ENCODE assay signal across 7 mouse cellular contexts in genomic region chr13:49421606-49421917, GRCm38 (mm10). TPM values are rescaled to one million over a fixed set of nuclear protein-coding genes. Genes with fewer than 3 reads are reported as not detected.
A peak's percentile ranks its signal among the peaks of the same experiment; 100 is the strongest.
DNase-seq lines count a peak whose midpoint lies in the region; ATAC-seq and TF ChIP-seq lines count a peak whose summit lies in the region.

No protein-coding gene starts in this region.

- H3K9ac ChIP-seq in heart, embryonic 16.5 days (ENCODE audit: low read length): peak overlapping the region; percentile 90
- H3K9ac ChIP-seq in liver, embryonic 16.5 days (ENCODE audit: low read depth, low read length): peak overlapping the region; percentile 83
- H3K9ac ChIP-seq in stomach, embryonic 16.5 days (ENCODE audit: low read length): peak overlapping the region; percentile 90

- no peak for TF ChIP-seq POLR2A in spleen, adult 2 months (IDR thresholded peaks at IDR 0.05; ENCODE audit: low read depth, low read length)

- no peaks in the 10 kb centered on the region for H3K36me3 ChIP-seq in spleen, adult 2 months (ENCODE audit: control insufficient read depth, insufficient read depth, low read length)
- H3K36me3 ChIP-seq in heart, embryonic 16.5 days (ENCODE audit: control insufficient read depth, insufficient read depth): no peaks in the 10 kb centered on the region
- no peaks in the 10 kb centered on the region for H3K36me3 ChIP-seq in liver, embryonic 16.5 days (ENCODE audit: control insufficient read depth, insufficient read depth)
- no peaks in the 10 kb centered on the region for H3K36me3 ChIP-seq in stomach, embryonic 16.5 days (ENCODE audit: control insufficient read depth, insufficient read depth, low read length)

- peak overlapping the region; percentile 83 for H3K4me2 ChIP-seq in heart, embryonic 16.5 days (ENCODE audit: low read depth, low read length)
- H3K4me2 ChIP-seq in liver, embryonic 16.5 days (ENCODE audit: low read depth, low read length): peak overlapping the region; percentile 84
- peak overlapping the region; percentile 95 for H3K4me2 ChIP-seq in stomach, embryonic 16.5 days (ENCODE audit: low read depth, low read length)

- TF ChIP-seq CTCF in spleen, adult 2 months (IDR thresholded peaks at IDR 0.05; ENCODE audit: extremely low read depth, insufficient read depth, insufficient read length, insufficient replicate concordance): no peak

- H3K4me3 ChIP-seq in spleen, adult 2 months (ENCODE audit: extremely low read depth, insufficient read depth, insufficient read length): peak overlapping the region; percentile 86
- H3K4me3 ChIP-seq in heart, embryonic 16.5 days (ENCODE audit: low read length): peak overlapping the region; percentile 84
- peak overlapping the region; percentile 85 for H3K4me3 ChIP-seq in liver, embryonic 16.5 days (ENCODE audit: low read depth, low read length)
- peak overlapping the region; percentile 93 for H3K4me3 ChIP-seq in stomach, embryonic 16.5 days (replicated peaks; ENCODE audit: low read length)

- H3K9me3 ChIP-seq in heart, embryonic 16.5 days (replicated peaks; ENCODE audit: control insufficient read depth, low read length): no peaks in the 10 kb centered on the region
- no peaks in the 10 kb centered on the region for H3K9me3 ChIP-seq in liver, embryonic 16.5 days (replicated peaks; ENCODE audit: control insufficient read depth, low read length)
- no peaks in the 10 kb centered on the region for H3K9me3 ChIP-seq in stomach, embryonic 16.5 days (replicated peaks; ENCODE audit: control insufficient read depth, low read length)

- peaks cover 8% of the 10 kb centered on the region; the same call in 1 of the 2 replicates for H3K4me1 ChIP-seq in spleen, adult 2 months (ENCODE audit: control insufficient read depth, insufficient read depth, insufficient read length)
- peaks cover 20% of the 10 kb centered on the region for H3K4me1 ChIP-seq in heart, embryonic 16.5 days (ENCODE audit: control insufficient read depth, insufficient read depth, low read length)
- H3K4me1 ChIP-seq in liver, embryonic 16.5 days (ENCODE audit: control insufficient read depth, low read depth, low read length): peaks cover 22% of the 10 kb centered on the region
- H3K4me1 ChIP-seq in stomach, embryonic 16.5 days (ENCODE audit: control insufficient read depth, insufficient read depth, low read length): peaks cover 11% of the 10 kb centered on the region

- peak; percentile 31; the same call in 1 of the 2 replicates for ATAC-seq in heart, embryonic 16.5 days (replicated peaks; ENCODE audit: extremely low read depth, insufficient read depth, low FRiP score)
- peak; percentile 30 for ATAC-seq in liver, embryonic 16.5 days (ENCODE audit: low read depth)
- peak; percentile 29 for ATAC-seq in stomach, embryonic 16.5 days (ENCODE audit: insufficient read depth, low FRiP score)

- WGBS in spleen, adult 2 months: under 1% methylated on average over 15 of the region's 15 CpGs
- under 1% methylated on average over 15 of the region's 15 CpGs for WGBS in heart, embryonic 16.5 days
- under 1% methylated on average over 15 of the region's 15 CpGs for WGBS in liver, embryonic 16.5 days (ENCODE audit: insufficient replicate concordance)
- WGBS in stomach, embryonic 16.5 days: 2% methylated on average over 15 of the region's 15 CpGs

- no peak overlapping the region for H3K27ac ChIP-seq in spleen, adult 2 months (ENCODE audit: insufficient read depth, low read length)
- peak overlapping the region; percentile 78 for H3K27ac ChIP-seq in heart, embryonic 16.5 days (ENCODE audit: low read length)
- peak overlapping the region; percentile 74 for H3K27ac ChIP-seq in liver, embryonic 16.5 days (ENCODE audit: low read length)
- H3K27ac ChIP-seq in stomach, embryonic 16.5 days (ENCODE audit: low read length): peak overlapping the region; percentile 70

- H3K27me3 ChIP-seq in spleen, adult 2 months (ENCODE audit: control insufficient read depth, insufficient read depth, low read length): no peaks in the 10 kb centered on the region
- no peaks in the 10 kb centered on the region for H3K27me3 ChIP-seq in heart, embryonic 16.5 days (ENCODE audit: control insufficient read depth, insufficient read depth, low read length)
- no peaks in the 10 kb centered on the region for H3K27me3 ChIP-seq in liver, embryonic 16.5 days (ENCODE audit: control insufficient read depth, insufficient read depth, low read depth, low read length)
- no peaks in the 10 kb centered on the region for H3K27me3 ChIP-seq in stomach, embryonic 16.5 days (ENCODE audit: control insufficient read depth, insufficient read depth, low read length)

- DNase-seq in spleen, adult 2 months (ENCODE audit: low read depth in 1 of 2, low spot score in 2 of 2): no peak
- DNase-seq in spleen, postnatal 10 days (ENCODE audit: low spot score in 2 of 2): no peak
- peak; percentile 29 for DNase-seq in embryo, embryonic 11 days
- no peak for DNase-seq in layer of hippocampus, postnatal 36 days

RNA-seq across cellular contexts. Expression of gene Ippk, which starts 0.5 kb away (rescaled TPM):
- 1.8 and 2.2 TPM in 2 replicates for polyA plus RNA-seq in spleen, adult 2 months (2012; rRNA removed)
- polyA plus RNA-seq in heart, embryonic 16.5 days (2015; fragmentation: Nextera tagmentation; extraction: Ambion mirVana): 11.1 and 11.8 TPM in 2 replicates
- polyA plus RNA-seq in liver, embryonic 16.5 days (2015; fragmentation: Nextera tagmentation; extraction: Ambion mirVana): 6.6 and 6.8 TPM in 2 replicates
- 20.0 and 20.8 TPM in 2 replicates for polyA plus RNA-seq in stomach, embryonic 16.5 days (2015; fragmentation: Nextera tagmentation; extraction: Ambion mirVana)
- total RNA-seq in layer of hippocampus, postnatal 36 days (2021): 10 to 100 TPM; 34.5 to 37.9 TPM
